Mouse (Mus musculus): ENCODE measurements around the gene Ppp2r5a. TPM values are rescaled to one million over a fixed set of nuclear protein-coding genes. Genes with fewer than 3 reads are reported as not detected.

Ppp2r5a gene
- total and polyA plus RNA-seq, 2 experiments from 2014 or later, result 11.5 to 36.6 TPM

DNA sequence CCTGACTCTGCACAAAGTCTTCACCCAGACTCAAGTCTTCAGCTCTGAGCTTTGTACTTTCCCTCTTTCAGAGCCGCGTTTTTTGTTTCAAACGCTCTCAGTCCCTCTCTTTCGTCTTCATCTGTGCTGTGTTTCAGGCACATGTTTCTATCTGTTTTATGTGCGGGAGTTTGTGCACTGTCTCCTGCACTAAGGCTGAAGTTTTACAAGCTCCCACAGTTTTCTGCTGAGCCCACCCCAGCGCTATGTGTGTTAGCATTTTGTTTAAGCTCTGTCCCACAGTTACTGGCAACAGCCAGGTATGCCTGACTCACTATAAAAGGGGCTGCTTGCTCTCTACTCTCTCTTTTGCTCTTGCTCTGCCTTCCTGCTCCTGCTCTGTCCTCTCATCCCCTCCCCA lies 16.3 kb upstream of the Ppp2r5a start:
- no peaks in the 10 kb centered on the region for H3K36me3 ChIP-seq (ENCODE audit: insufficient read depth)
- TF ChIP-seq CTCF (IDR thresholded peaks at IDR 0.05; ENCODE audit: low read depth), result no peak
- H3K27ac ChIP-seq (ENCODE audit: low read depth, low read length), result no peak overlapping the region
- no peaks in the 10 kb centered on the region for H3K9me3 ChIP-seq (ENCODE audit: low read length)
- no peaks in the 10 kb centered on the region for H3K27me3 ChIP-seq (ENCODE audit: insufficient read depth, low read length)
- 56% methylated on average over 6 of the region's 6 CpGs for WGBS
- no peak; the same call in 1 of the 2 replicates for ATAC-seq
- H3K9ac ChIP-seq, result no peak overlapping the region
- H3K4me2 ChIP-seq (ENCODE audit: low read depth), result no peak overlapping the region
- DNase-seq, result no peak
- no peaks in the 10 kb centered on the region for H3K4me1 ChIP-seq (ENCODE audit: insufficient read depth)
- H3K4me3 ChIP-seq (ENCODE audit: low read depth, low read length), result no peak overlapping the region

GRCm38 (mm10) chr1:191418936-191419335 lies 15.9 kb upstream of the Ppp2r5a start:
- WGBS, result 76% methylated on average over 4 of the region's 4 CpGs
- ATAC-seq (no peak), DNase-seq (no peak)
- no peak for TF ChIP-seq CTCF (IDR thresholded peaks at IDR 0.05; ENCODE audit: low read depth)
- Histone ChIP-seq H3K36me3 (ENCODE audit: insufficient read depth) (no peaks in the 10 kb centered on the region), H3K4me2 (ENCODE audit: low read depth) (no peak overlapping the region), H3K4me1 (ENCODE audit: insufficient read depth) (no peaks in the 10 kb centered on the region), H3K9ac (no peak overlapping the region), H3K27me3 (ENCODE audit: insufficient read depth, low read length) (no peaks in the 10 kb centered on the region), H3K27ac (ENCODE audit: low read depth, low read length) (no peak overlapping the region), H3K9me3 (ENCODE audit: low read length) (no peaks in the 10 kb centered on the region), H3K4me3 (ENCODE audit: low read depth, low read length) (no peak overlapping the region)

DNA sequence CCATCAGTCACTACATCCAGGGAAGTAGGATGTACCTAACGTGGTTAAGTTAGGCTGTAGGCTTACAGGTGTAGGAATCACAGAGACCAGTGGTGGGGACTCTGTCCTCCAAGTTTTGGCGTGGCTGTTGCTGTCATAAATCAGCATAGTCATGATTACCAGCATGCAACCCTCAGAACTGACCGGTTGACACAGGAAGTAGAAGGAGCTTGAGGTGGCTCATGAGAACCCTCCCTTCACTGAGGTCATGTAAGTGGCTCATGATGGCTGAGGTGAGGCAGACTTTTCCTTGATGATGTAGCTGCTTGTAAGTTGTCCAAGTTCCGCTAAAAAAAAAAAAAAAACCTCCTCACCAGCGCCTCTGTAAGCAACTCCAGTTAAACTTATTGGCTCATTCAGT lies 14.0 kb upstream of the Ppp2r5a start:
- no peaks in the 10 kb centered on the region for H3K27me3 ChIP-seq (ENCODE audit: insufficient read depth, low read length)
- no peak overlapping the region for H3K9ac ChIP-seq
- ATAC-seq (no peak), DNase-seq (no peak)
- WGBS, result 81% methylated on average over 5 of the region's 5 CpGs
- H3K36me3 ChIP-seq (ENCODE audit: insufficient read depth), result no peaks in the 10 kb centered on the region
- H3K9me3 ChIP-seq (ENCODE audit: low read length), result no peaks in the 10 kb centered on the region
- H3K4me3 ChIP-seq (ENCODE audit: low read depth, low read length), result no peak overlapping the region
- TF ChIP-seq CTCF (IDR thresholded peaks at IDR 0.05; ENCODE audit: low read depth), result no peak
- no peak overlapping the region for H3K27ac ChIP-seq (ENCODE audit: low read depth, low read length)
- no peak overlapping the region for H3K4me2 ChIP-seq (ENCODE audit: low read depth)
- no peaks in the 10 kb centered on the region for H3K4me1 ChIP-seq (ENCODE audit: insufficient read depth)

DNA sequence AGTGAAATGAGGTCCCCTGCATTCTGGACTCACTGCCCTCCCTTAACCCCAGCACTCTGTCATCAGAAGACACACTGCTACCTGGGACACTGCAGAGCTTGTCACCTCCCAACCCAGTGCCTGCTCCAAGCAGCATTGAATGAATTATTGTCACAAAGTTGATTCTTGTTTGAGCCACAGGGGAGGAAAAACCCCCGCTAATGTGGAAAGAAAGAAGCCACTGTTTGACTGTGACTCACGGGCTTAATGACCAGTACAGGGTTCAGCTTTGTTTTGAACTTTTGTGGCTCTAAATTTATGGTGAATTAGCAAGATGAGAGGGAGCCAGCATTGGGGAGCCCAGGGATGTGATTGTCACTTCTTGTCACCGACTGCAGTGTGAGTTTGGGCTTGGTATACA lies 13.5 kb upstream of the Ppp2r5a start:
- Histone ChIP-seq H3K27me3 (ENCODE audit: insufficient read depth, low read length) (no peaks in the 10 kb centered on the region), H3K4me1 (ENCODE audit: insufficient read depth) (no peaks in the 10 kb centered on the region), H3K4me3 (ENCODE audit: low read depth, low read length) (no peak overlapping the region), H3K36me3 (ENCODE audit: insufficient read depth) (no peaks in the 10 kb centered on the region), H3K9me3 (ENCODE audit: low read length) (no peaks in the 10 kb centered on the region), H3K4me2 (ENCODE audit: low read depth) (no peak overlapping the region), H3K9ac (no peak overlapping the region), H3K27ac (ENCODE audit: low read depth, low read length) (no peak overlapping the region)
- DNase-seq (no peak), ATAC-seq (no peak)
- WGBS, result 21% methylated on average over 3 of the region's 3 CpGs
- no peak for TF ChIP-seq CTCF (IDR thresholded peaks at IDR 0.05; ENCODE audit: low read depth)

GRCm38 (mm10) chr1:191414432-191414831 lies 11.4 kb upstream of the Ppp2r5a start:
- no peak overlapping the region for H3K4me3 ChIP-seq (ENCODE audit: low read depth, low read length)
- no peak overlapping the region for H3K27ac ChIP-seq (ENCODE audit: low read depth, low read length)
- H3K4me2 ChIP-seq (ENCODE audit: low read depth), result no peak overlapping the region
- 81% methylated on average over 6 of the region's 6 CpGs for WGBS
- DNase-seq, result no peak
- no peak overlapping the region for H3K9ac ChIP-seq
- no peaks in the 10 kb centered on the region for H3K9me3 ChIP-seq (ENCODE audit: low read length)
- no peaks in the 10 kb centered on the region for H3K36me3 ChIP-seq (ENCODE audit: insufficient read depth)
- no peaks in the 10 kb centered on the region for H3K27me3 ChIP-seq (ENCODE audit: insufficient read depth, low read length)
- no peak for TF ChIP-seq CTCF (IDR thresholded peaks at IDR 0.05; ENCODE audit: low read depth)
- ATAC-seq, result no peak
- no peaks in the 10 kb centered on the region for H3K4me1 ChIP-seq (ENCODE audit: insufficient read depth)

- no peaks in the 10 kb centered on the region for H3K27me3 ChIP-seq (ENCODE audit: insufficient read depth, low read length)
Measured at GRCm38 (mm10) chr1:191413691-191414415, 10.8 kb upstream of the Ppp2r5a start.

GRCm38 (mm10) chr1:191410294-191411036 lies 7.4 kb upstream of the Ppp2r5a start:
- ATAC-seq, result no peak
- Histone ChIP-seq H3K9ac (no peak overlapping the region), H3K4me2 (ENCODE audit: low read depth) (no peak overlapping the region), H3K4me3 (ENCODE audit: low read depth, low read length) (no peak overlapping the region), H3K9me3 (ENCODE audit: low read length) (no peaks in the 10 kb centered on the region), H3K36me3 (ENCODE audit: insufficient read depth) (no peaks in the 10 kb centered on the region), H3K27ac (ENCODE audit: low read depth, low read length) (no peak overlapping the region), H3K27me3 (ENCODE audit: insufficient read depth, low read length) (no peaks in the 10 kb centered on the region), H3K4me1 (ENCODE audit: insufficient read depth) (no peaks in the 10 kb centered on the region)
- TF ChIP-seq CTCF (IDR thresholded peaks at IDR 0.05; ENCODE audit: low read depth), result no peak
- 58% methylated on average over 10 of the region's 10 CpGs for WGBS
- no peak for DNase-seq

More at GRCm38 (mm10) chr1:191413691-191414415, 10.8 kb upstream of the Ppp2r5a start:
- Histone ChIP-seq H3K4me3 (ENCODE audit: low read depth, low read length) (no peak overlapping the region), H3K4me2 (ENCODE audit: low read depth) (no peak overlapping the region), H3K9me3 (ENCODE audit: low read length) (no peaks in the 10 kb centered on the region), H3K9ac (no peak overlapping the region), H3K4me1 (ENCODE audit: insufficient read depth) (no peaks in the 10 kb centered on the region), H3K27ac (ENCODE audit: low read depth, low read length) (no peak overlapping the region), H3K36me3 (ENCODE audit: insufficient read depth) (no peaks in the 10 kb centered on the region)
- 55% methylated on average over 6 of the region's 6 CpGs for WGBS
- no peak for DNase-seq
- ATAC-seq, result no peak
- TF ChIP-seq CTCF (IDR thresholded peaks at IDR 0.05; ENCODE audit: low read depth), result no peak
